Mouse (Mus musculus) brain, embryonic 14.5 days (tissue): ENCODE measurements around the gene Kcnb1.

Experiments
- CTCF ChIP-seq: fragments of 200-500 bp; IDR thresholded peaks from 2 replicates; pipeline ENCODE4 v1.5.1; 2012; ENCODE audit warnings: inconsistent platforms, mild to moderate bottlenecking, moderate library complexity, borderline replicate concordance; ENCODE audit not compliant: insufficient read depth, insufficient read length; ENCODE audit errors: extremely low read depth
- POLR2A ChIP-seq: fragments of 200-500 bp; IDR thresholded peaks from 2 replicates; pipeline ENCODE4 v1.6.1; 2012; ENCODE audit warnings: mild to moderate bottlenecking, inconsistent platforms, borderline replicate concordance; ENCODE audit not compliant: poor library complexity, insufficient read depth, insufficient read length, severe bottlenecking; ENCODE audit errors: extremely low read depth

GRCm38 (mm10) chr2:167158780-167159179, 31.2 kb downstream of the Kcnb1 start:
- TF ChIP-seq POLR2A, result no peak
- no peak for TF ChIP-seq CTCF
